Mouse (Mus musculus) urinary bladder, postnatal 4 days (tissue): ENCODE measurements around the gene Chn1.
A peak's percentile ranks its signal among the peaks of the same experiment; 100 is the strongest.
"Not testable (repeated sequence)": the region's sequence is repeated elsewhere in the genome, so short reads cannot be mapped to it uniquely, and the experiment has no call there.

Source experiments
- DNase-seq, 2 experiments: peaks; one replicate each; pipeline ENCODE4 v3.0.0; 2021 to 2022; ENCODE audit warnings: low spot score in 2 of 2

Chn1 gene

DNA sequence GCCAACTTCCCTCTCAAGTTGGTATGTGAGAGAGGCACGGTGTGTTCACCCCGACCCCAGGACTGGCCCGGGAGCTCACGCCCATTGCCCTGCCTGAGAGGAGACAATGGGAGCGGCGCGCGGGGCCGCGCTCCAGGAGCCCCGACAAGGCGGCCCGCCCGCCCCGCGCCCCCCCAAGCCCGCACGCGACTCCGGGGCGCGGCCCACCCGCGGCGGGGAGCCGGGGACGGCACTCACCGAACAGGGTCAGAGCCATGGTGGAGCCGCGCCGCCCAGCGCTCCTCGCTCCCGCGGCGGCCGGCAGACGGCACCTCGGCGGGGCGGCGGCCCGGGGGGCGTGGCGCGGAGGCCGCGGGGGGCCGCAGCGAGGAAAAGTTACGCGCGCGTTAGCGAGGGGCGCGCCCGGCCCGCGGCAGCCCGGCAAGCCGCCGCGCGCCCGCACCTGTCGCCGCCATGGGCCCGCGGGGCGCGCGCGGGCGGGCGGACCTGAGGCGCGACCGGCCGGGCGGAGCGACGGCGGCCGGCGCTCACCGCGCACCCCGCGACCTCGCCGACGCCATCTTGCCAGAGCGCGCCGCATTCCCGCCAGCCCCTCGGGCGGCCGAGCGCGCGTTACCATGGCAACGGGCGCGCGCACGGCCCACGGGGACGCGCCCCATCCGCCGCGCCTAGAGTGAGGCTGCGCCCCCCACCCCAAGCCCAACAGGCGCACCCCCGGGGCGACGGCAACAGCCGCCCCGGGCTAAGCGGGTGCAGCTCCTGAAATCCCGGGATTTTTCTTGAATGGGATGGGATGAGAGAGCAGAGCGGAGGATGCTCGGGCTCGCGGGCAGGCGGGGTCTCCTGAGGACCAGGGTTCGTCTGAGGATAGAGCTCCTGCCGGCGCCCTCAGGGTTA, at the start of gene Chn1:
Gene Chn1, minus strand, starts transcription at position 561 of the 897 bp plus-strand sequence.
- peak; percentile 63 to 67 for DNase-seq

DNA sequence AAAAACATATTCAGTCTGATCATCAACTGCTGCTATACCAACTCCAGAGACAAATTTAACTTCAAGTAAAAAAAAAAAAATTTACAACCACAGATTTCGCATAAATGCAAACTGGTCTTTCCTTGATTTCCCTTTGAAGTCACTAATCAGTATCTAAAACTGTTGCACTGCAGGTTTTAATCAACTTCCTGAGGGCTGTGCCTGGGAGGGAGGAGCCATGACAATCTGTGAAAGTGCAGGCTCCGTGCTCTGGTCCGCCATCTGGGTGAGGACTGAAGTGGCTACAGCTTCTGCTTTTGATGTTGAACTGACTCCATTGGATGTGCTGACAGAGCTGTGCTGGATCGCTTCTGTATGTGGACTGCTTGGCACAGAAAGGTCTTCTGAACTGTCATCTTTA, 43.6 kb upstream of the Chn1 start:
- no peak for DNase-seq

DNA sequence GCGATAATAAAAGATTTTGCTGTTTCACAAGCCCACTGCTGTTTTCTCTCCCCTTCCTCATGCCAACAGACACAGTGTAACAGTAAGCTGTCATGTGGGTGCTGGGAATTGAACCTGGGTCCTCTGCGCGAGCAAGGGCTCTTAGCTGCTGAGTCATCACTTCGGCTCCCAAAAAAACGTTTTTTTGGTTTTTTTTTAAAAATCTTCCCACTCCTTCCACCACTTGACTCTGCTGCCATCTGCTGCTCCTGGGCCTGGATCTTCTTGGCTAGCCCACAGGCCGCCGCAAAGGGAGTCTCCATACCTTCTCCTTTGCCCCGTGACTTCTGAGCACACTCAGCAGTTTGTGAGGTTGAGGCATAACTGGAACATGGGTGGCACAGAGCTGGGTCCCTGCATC, 32.5 kb upstream of the Chn1 start:
- DNase-seq, result no peak

GRCm38 (mm10) chr2:73800127-73800526, 25.0 kb upstream of the Chn1 start:
- not testable (repeated sequence) for DNase-seq

DNA sequence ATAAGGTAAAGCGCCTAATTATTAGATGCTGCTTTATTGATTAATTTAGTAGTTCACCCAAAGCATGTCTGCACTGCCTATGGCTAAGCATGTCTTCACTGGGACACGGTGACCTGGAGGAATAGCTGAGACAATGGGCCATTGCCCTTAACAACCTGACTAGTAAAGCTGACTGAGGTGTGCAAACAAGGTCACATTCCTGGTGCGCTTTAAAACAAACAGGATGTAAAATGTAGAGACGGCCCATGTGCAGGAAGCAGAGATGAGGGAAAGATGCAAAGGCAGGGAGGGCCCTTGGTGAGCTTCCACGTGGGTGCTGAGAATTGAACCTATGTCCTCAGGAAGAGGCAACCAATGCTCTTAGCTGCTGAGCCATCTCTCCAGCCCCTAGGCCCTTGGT, 23.6 kb upstream of the Chn1 start:
- no peak for DNase-seq

GRCm38 (mm10) chr2:73798136-73798535, 23.0 kb upstream of the Chn1 start:
- DNase-seq, result no peak

GRCm38 (mm10) chr2:73791846-73792630, 16.9 kb upstream of the Chn1 start:
- DNase-seq, result no peak

- no peak for DNase-seq
These were observed 15.2 kb upstream of the Chn1 start for GRCm38 (mm10) chr2:73790332-73790731.

- no peak for DNase-seq
These were observed 13.2 kb upstream of the Chn1 start for GRCm38 (mm10) chr2:73788395-73788794.

DNA sequence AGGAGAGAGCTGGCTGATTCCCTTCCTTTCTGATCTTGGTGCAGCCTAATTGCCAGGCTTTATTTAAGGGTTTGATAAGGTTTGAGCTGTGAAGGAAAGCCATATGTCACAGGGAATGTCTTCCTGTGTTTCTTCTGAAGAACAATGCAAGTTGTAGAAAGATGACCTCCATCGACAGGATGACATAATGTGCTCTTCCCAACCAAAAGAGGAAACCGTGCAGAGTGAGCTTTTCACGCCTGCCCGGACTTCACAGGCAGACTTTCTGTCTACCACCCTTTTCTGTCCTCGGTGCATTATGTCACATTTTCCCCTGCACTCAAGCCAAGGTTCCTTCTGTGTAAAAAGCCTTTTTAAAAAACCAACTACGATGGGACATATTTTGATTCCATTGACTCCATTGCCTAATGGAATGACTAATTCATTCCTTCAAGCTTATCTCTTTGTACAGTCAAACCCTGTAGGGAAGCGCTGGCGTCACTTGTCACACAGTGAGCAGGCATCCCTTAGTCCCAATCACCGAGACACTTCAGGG, 7.3 kb upstream of the Chn1 start:
- no peak for DNase-seq

- no peak for DNase-seq
These were observed 5.3 kb upstream of the Chn1 start for GRCm38 (mm10) chr2:73780321-73781010.

DNA sequence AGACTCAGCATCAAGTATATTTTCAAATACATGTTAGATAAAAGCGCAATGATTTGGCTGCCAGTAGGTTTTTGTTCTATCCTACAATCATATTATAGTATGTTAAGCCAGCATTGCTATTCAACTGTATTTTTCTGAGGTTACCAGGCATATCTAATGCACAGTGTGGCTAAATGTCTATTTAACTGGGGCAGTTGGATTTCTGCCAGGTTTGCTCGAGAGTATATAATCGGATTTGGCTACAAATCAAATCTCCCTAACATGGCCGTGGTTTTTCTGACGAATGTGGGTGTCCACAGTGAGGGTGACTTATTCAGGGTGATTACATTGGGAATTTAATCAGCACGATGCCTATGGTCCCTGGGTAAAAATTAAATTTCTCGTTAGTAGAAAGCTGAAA, 4.7 kb upstream of the Chn1 start:
- DNase-seq, result no peak

DNA sequence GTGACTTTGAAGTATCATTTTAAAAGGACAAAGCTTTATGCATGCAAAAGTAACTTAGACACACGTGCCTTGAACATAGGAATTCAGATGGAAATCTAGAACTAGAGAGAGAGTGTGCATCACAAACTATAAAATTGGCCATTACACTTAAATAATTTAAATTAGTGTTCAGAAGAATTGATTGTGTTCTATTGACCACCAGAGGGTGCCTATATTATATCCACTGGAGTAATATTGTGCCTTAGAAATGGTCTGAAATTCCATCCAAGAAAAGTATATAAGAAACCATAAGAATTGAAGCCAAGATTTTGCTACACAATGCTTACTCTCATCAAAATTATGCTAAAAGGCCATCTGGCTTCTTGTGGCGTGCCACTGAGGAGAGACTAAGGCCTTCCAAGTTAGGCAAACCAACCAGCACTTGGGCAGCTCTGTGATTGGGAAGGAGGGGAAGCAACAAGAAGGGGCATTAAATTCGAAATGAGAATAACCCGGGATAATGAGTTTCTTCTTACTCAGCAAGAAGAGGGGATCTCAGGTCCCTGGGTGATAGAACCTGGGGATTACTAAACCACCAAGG, 4.0 kb upstream of the Chn1 start:
- DNase-seq, result no peak

DNA sequence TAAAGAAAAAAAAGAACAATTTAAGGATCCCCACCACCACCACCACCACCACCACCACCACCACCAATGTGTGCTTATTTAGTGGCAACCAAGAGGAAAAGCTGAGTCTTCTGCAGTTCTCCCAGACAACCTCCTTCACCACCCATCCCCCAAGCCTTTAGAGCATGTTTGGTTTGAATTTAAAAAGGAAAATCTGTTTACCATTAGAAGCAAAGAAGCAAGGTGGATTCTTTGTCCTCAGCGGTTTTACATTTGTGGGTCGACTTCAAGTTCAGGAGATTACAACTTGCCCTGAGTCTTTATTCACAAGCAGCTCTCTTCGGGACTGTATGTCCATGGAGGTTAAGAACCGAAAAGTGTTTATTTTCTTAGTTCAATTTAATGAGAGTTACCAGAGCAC, 1.8 kb upstream of the Chn1 start:
- DNase-seq, result no peak

DNA sequence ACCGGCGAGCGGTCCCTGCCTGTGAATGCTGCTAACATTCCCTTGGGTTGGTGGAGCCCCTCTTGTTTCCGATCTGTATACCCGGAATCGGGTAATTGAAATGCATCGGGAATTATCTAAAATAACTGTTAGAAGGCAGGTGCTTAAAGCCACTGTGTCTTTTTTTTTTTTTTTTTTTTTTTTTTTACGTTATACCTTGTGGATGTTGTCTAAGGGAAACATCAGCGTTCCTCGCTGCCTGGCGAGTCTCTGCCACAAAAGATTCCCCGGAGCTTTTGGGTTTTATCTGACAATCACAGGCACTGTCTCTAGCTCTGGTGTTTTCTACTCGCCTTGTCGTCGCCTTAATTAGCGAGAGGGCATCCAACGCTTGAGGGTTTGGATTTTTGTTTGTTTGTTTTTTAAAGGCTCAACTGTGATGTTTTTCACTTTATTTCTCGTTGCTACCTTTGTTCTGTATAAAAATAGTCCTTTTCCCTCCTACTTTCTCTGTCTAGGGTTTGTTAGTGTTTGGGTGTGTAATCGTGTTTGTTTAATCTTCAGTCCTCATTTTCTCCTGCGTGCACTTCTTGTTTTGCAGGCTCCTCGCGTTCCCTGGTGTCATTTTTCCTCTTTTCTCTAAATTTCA, 651 bp upstream of the Chn1 start:
- no peak for DNase-seq

GRCm38 (mm10) chr2:73772945-73773344, 2.2 kb downstream of the Chn1 start:
- no peak for DNase-seq

- no peak for DNase-seq
These were observed 6.5 kb downstream of the Chn1 start for GRCm38 (mm10) chr2:73768669-73769068.

DNA sequence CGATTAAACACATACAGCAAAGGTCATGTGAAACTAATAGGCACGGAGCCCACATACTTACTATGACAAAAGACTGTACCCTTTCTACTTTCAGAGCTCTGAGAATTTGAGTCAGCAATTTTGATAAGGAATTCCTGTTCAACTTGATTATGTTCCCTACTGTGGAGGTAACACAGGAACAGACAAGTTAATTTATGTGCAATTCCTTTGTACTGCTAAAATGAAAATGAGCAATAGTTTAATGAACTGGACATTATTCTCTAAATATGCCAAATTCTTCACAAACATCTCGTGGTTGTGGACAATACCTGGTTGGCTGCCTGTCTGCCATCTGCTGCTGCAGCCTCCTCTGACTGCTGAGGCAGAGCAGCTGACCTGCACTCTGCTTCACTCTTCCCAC, 11.6 kb downstream of the Chn1 start:
- no peak for DNase-seq

DNA sequence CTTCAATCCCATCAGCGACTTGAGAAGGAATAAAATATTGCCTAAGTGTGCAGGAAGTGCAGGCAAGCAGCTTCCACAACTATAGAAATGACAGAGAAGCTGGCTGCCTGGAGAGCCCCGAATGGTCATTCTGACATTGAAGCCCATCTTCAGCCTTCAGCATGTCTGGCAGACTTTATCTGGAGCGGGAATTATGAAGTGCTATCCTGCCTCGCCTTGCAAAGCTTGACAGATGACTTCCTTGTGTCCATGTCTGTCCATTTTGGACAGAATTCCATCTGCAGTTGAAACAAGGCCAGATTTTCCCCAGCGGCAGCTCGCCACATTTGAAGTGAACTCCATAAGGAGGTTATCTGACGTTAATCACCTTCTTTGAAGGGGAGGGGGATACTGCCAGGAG, 15.2 kb downstream of the Chn1 start:
- DNase-seq, result no peak

DNA sequence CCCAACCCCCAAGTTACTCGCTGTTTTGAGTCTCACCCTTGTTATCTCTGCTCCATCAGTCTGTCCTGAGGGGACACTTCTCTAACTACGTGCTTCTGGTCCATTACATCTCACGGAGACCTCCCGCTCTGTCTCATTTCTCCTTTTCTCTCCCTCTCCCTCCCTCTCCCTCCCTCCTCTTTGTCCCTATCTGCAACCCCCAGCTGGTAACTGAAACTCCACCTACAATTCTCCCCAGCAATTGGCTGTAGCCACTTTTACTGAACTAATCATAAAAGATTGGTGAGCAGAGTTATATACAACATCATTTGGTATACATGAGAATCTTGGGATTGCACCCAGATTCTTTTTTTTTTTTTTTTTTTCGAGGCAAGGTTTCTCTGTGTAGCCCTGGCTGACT, 16.1 kb downstream of the Chn1 start:
- no peak for DNase-seq

GRCm38 (mm10) chr2:73747297-73747696, 27.8 kb downstream of the Chn1 start:
- DNase-seq, result no peak
